Mouse (Mus musculus) kidney, postnatal 0 days (tissue): ENCODE results near the gene Dmac2. TPM values are rescaled to one million over a fixed set of nuclear protein-coding genes. Genes with fewer than 3 reads are reported as not detected.

Experiments used
- ATAC-seq: fragments of 200-750 bp; cut with Nextera tagmentation; replicated peaks from 2 replicates; pipeline ENCODE4 v1.8.0; 2017; ENCODE audit warnings: low read depth, moderate number of reproducible peaks, moderate TSS enrichment, moderate library complexity; ENCODE audit not compliant: low FRiP score
- DNase-seq: peaks from one replicate; pipeline ENCODE4 v3.0.0-alpha.2; 2016; ENCODE audit warnings: low spot score
- H3K27ac ChIP-seq: fragments of 300-500 bp; sonication (generic); 2 replicates; pipeline ENCODE4 v1.5.1; 2014; ENCODE audit warnings: mild to moderate bottlenecking
- H3K27me3 ChIP-seq: fragments of 300-500 bp; sonication (generic); 2 replicates; pipeline ENCODE4 v1.6.1; 2014; ENCODE audit warnings: low read length, mixed read lengths; ENCODE audit not compliant: insufficient read depth
- H3K36me3 ChIP-seq: fragments of 300-500 bp; sonication (generic); 2 replicates; pipeline ENCODE4 v1.6.1; 2014; ENCODE audit warnings: low read length, mixed read lengths; ENCODE audit not compliant: insufficient read depth
- H3K4me1 ChIP-seq: fragments of 300-500 bp; sonication (generic); replicated peaks from 2 replicates; pipeline ENCODE4 v1.6.1; 2014; ENCODE audit warnings: antibody characterized with exemption, low read length, mixed read lengths; ENCODE audit not compliant: insufficient read depth
- H3K4me2 ChIP-seq: fragments of 300-500 bp; sonication (generic); 2 replicates; pipeline ENCODE4 v1.6.1; 2014; ENCODE audit warnings: mild to moderate bottlenecking, low read length, moderate library complexity, mixed read lengths
- H3K4me3 ChIP-seq: fragments of 300-500 bp; sonication (generic); replicated peaks from 2 replicates; pipeline ENCODE4 v1.5.1; 2014; ENCODE audit warnings: low read depth, low read length
- H3K9ac ChIP-seq: fragments of 300-500 bp; sonication (generic); 2 replicates; pipeline ENCODE4 v1.6.1; 2014; ENCODE audit warnings: low read depth, low read length
- H3K9me3 ChIP-seq: fragments of 300-500 bp; sonication (generic); replicated peaks from 2 replicates; pipeline ENCODE4 v1.6.1; 2016; ENCODE audit warnings: low read length, inconsistent platforms, mixed read lengths
- CTCF ChIP-seq: IDR thresholded peaks from 2 replicates; pipeline ENCODE4 v1.5.1; 2016; ENCODE audit warnings: antibody characterized with exemption, low read depth, mild to moderate bottlenecking, moderate library complexity
- WGBS: fragments of 180-500 bp; shearing (Covaris S2); extraction: QIAGEN DNeasy Blood & Tissue Kit; methylation state at CpG from one replicate; pipeline ENCODE4 v1.1.7; 2014; 5-methylcytosine and 5-hydroxymethylcytosine counted together
- polyA plus RNA-seq: library from polyadenylated mRNA; unstranded; fragments of >200 nt; fragmentation: Nextera tagmentation; extraction: Ambion mirVana; gene quantifications from 2 replicates; pipeline ENCODE4 v1.2.1, GENCODE M21; 2015

Gene Dmac2
- polyA plus RNA-seq, 1 experiment from 2014 or later, result 68.9 TPM

- Histone ChIP-seq H3K4me3 (no peak overlapping the region), H3K27ac (no peak overlapping the region), H3K4me1 (0 out of 2 replicates have a peak, but pooled peaks cover 5% of the 10 kb centered on the region), H3K27me3 (no peaks in the 10 kb centered on the region), H3K9me3 (no peaks in the 10 kb centered on the region), H3K4me2 (no peak overlapping the region), H3K36me3 (no peaks in the 10 kb centered on the region), H3K9ac (no peak overlapping the region)
- ATAC-seq (no peak), DNase-seq (no peak)
- WGBS, result 77% methylated on average over 10 of the region's 10 CpGs
- TF ChIP-seq CTCF, result no peak
Measured at GRCm38 (mm10) chr7:25579441-25579840, 39.8 kb upstream of the Dmac2 start.

GRCm38 (mm10) chr7:25582301-25582810 lies 36.9 kb upstream of the Dmac2 start:
- H3K27ac ChIP-seq, result no peak overlapping the region
- no peak overlapping the region for H3K9ac ChIP-seq
- H3K4me3 ChIP-seq, result no peak overlapping the region
- TF ChIP-seq CTCF, result no peak
- no peaks in the 10 kb centered on the region for H3K4me1 ChIP-seq
- no peaks in the 10 kb centered on the region for H3K9me3 ChIP-seq
- H3K27me3 ChIP-seq, result no peaks in the 10 kb centered on the region
- WGBS, result 89% methylated on average over 15 of the region's 15 CpGs
- DNase-seq (no peak), ATAC-seq (no peak)
- H3K4me2 ChIP-seq, result no peak overlapping the region
- H3K36me3 ChIP-seq, result no peaks in the 10 kb centered on the region

GRCm38 (mm10) chr7:25584651-25585050 lies 34.6 kb upstream of the Dmac2 start:
- DNase-seq (no peak), ATAC-seq (no peak)
- H3K4me2 ChIP-seq, result no peak overlapping the region
- no peaks in the 10 kb centered on the region for H3K4me1 ChIP-seq
- H3K9ac ChIP-seq, result no peak overlapping the region
- no peak for TF ChIP-seq CTCF
- 87% methylated on average over 5 of the region's 5 CpGs for WGBS
- H3K9me3 ChIP-seq, result no peaks in the 10 kb centered on the region
- H3K27me3 ChIP-seq, result no peaks in the 10 kb centered on the region
- H3K4me3 ChIP-seq, result no peak overlapping the region
- H3K27ac ChIP-seq, result no peak overlapping the region
- H3K36me3 ChIP-seq, result no peaks in the 10 kb centered on the region

- no peaks in the 10 kb centered on the region for H3K36me3 ChIP-seq
- H3K9me3 ChIP-seq, result no peaks in the 10 kb centered on the region
- ATAC-seq, result no peak
- no peak overlapping the region for H3K27ac ChIP-seq
- H3K27me3 ChIP-seq, result no peaks in the 10 kb centered on the region
- 81% methylated on average over 9 of the region's 9 CpGs for whole genome bisulfite sequencing
- H3K4me1 ChIP-seq, result no peaks in the 10 kb centered on the region
- no peak overlapping the region for H3K9ac ChIP-seq
- no peak overlapping the region for H3K4me3 ChIP-seq
- TF ChIP-seq CTCF, result no peak
- no peak overlapping the region for H3K4me2 ChIP-seq
- DNase-seq, result no peak
Measured at GRCm38 (mm10) chr7:25585351-25586204, 33.6 kb upstream of the Dmac2 start.

GRCm38 (mm10) chr7:25591226-25591625 lies 28.0 kb upstream of the Dmac2 start:
- Histone ChIP-seq H3K27me3 (no peaks in the 10 kb centered on the region), H3K4me1 (no peaks in the 10 kb centered on the region), H3K9ac (no peak overlapping the region), H3K4me2 (no peak overlapping the region), H3K9me3 (no peaks in the 10 kb centered on the region), H3K27ac (no peak overlapping the region), H3K36me3 (no peaks in the 10 kb centered on the region), H3K4me3 (no peak overlapping the region)
- DNase-seq (no peak), ATAC-seq (no peak)
- TF ChIP-seq CTCF, result no peak
- WGBS, result 92% methylated on average over 2 of the region's 2 CpGs

- ATAC-seq, result no peak
- Histone ChIP-seq H3K27me3 (no peaks in the 10 kb centered on the region), H3K9me3 (no peaks in the 10 kb centered on the region), H3K4me1 (no peaks in the 10 kb centered on the region), H3K36me3 (no peaks in the 10 kb centered on the region), H3K4me2 (no peak overlapping the region), H3K27ac (no peak overlapping the region), H3K4me3 (no peak overlapping the region), H3K9ac (no peak overlapping the region)
- no peak for TF ChIP-seq CTCF
- no peak for DNase-seq
- 74% methylated on average over 3 of the region's 3 CpGs for WGBS
Measured at GRCm38 (mm10) chr7:25593859-25594258, 25.4 kb upstream of the Dmac2 start.
